Mouse (Mus musculus) kidney, postnatal 4 days (tissue): Measurements from ENCODE around the gene Atad5.
A peak's percentile ranks its signal among the peaks of the same experiment; 100 is the strongest.
"Not testable (repeated sequence)": the region's sequence is repeated elsewhere in the genome, so short reads cannot be mapped to it uniquely, and the experiment has no call there.

Source experiments
- DNase-seq, 2 experiments: peaks; one replicate each; pipeline ENCODE4 v3.0.0; 2021; ENCODE audit warnings: mixed read lengths in 2 of 2

Gene Atad5

GRCm38 (mm10) chr11:80088917-80089816 is at the start of gene Atad5:
Gene Atad5 (plus strand): TSS chr11:80089400.
- DNase-seq, result peak; percentile 97

- DNase-seq, result peak; percentile 60 to 69
Observed at GRCm38 (mm10) chr11:80042615-80043418, 46.4 kb upstream of the Atad5 start.

- no peak for DNase-seq
Observed at GRCm38 (mm10) chr11:80043419-80043817, 45.8 kb upstream of the Atad5 start.

GRCm38 (mm10) chr11:80046856-80047255 is 42.3 kb upstream of the Atad5 start:
- DNase-seq, result peak; percentile 30 to 51

GRCm38 (mm10) chr11:80050088-80050487 is 39.1 kb upstream of the Atad5 start:
- no peak for DNase-seq

- DNase-seq, result peak in 1 of 2 experiments; percentile 45
Observed at GRCm38 (mm10) chr11:80052456-80052855, 36.7 kb upstream of the Atad5 start.

- no peak for DNase-seq
Observed at GRCm38 (mm10) chr11:80053171-80053570, 36.0 kb upstream of the Atad5 start.

GRCm38 (mm10) chr11:80054659-80055058 is 34.5 kb upstream of the Atad5 start:
- no peak for DNase-seq

GRCm38 (mm10) chr11:80056141-80056540 is 33.1 kb upstream of the Atad5 start:
- peak; percentile 32 to 54 for DNase-seq

GRCm38 (mm10) chr11:80062159-80062558 is 27.0 kb upstream of the Atad5 start:
- DNase-seq, result peak in 1 of 2 experiments; percentile 28

- DNase-seq, result not testable (repeated sequence)
Observed at GRCm38 (mm10) chr11:80066373-80066772, 22.8 kb upstream of the Atad5 start.

GRCm38 (mm10) chr11:80067558-80067957 is 21.6 kb upstream of the Atad5 start:
- no peak for DNase-seq

- peak in 1 of 2 experiments; percentile 5 for DNase-seq
Observed at GRCm38 (mm10) chr11:80069815-80070214, 19.4 kb upstream of the Atad5 start.

- no peak for DNase-seq
Observed at GRCm38 (mm10) chr11:80071039-80071438, 18.2 kb upstream of the Atad5 start.

GRCm38 (mm10) chr11:80072365-80072764 is 16.8 kb upstream of the Atad5 start:
- no peak for DNase-seq

GRCm38 (mm10) chr11:80075608-80076277 is 13.5 kb upstream of the Atad5 start:
- no peak for DNase-seq

GRCm38 (mm10) chr11:80077784-80078545 is 11.2 kb upstream of the Atad5 start:
- DNase-seq, result no peak

GRCm38 (mm10) chr11:80078831-80079230 is 10.4 kb upstream of the Atad5 start:
- DNase-seq, result no peak

GRCm38 (mm10) chr11:80079751-80080150 is 9.4 kb upstream of the Atad5 start:
- DNase-seq, result no peak

- no peak for DNase-seq
Observed at GRCm38 (mm10) chr11:80080381-80080825, 8.8 kb upstream of the Atad5 start.

GRCm38 (mm10) chr11:80080826-80081728 is 8.1 kb upstream of the Atad5 start, which contains the start of gene Crlf3:
Gene Crlf3 (minus strand): TSS chr11:80080991.
- DNase-seq, result peak; percentile 97 to 99
